Mouse (Mus musculus) neural tube, embryonic 10.5 days (tissue): Measurements from ENCODE around the gene Mgll.

Experiments used
- DNase-seq: peaks from one replicate; pipeline ENCODE4 v3.0.0-alpha.2; 2017; ENCODE audit warnings: low spot score; ENCODE audit errors: extremely low spot score

Mgll gene

GRCm38 (mm10) chr6:88828206-88829009 lies 104.2 kb downstream of the Mgll start:
- no peak for DNase-seq

- no peak for DNase-seq
Measured at GRCm38 (mm10) chr6:88829579-88829978, 105.4 kb downstream of the Mgll start.

GRCm38 (mm10) chr6:88830112-88830702 lies 106.0 kb downstream of the Mgll start:
- no peak for DNase-seq

GRCm38 (mm10) chr6:88831456-88831855 lies 107.2 kb downstream of the Mgll start:
- peak; percentile 68 for DNase-seq

- no peak for DNase-seq
Measured at GRCm38 (mm10) chr6:88832663-88833062, 108.5 kb downstream of the Mgll start.

- no peak for DNase-seq
Measured at GRCm38 (mm10) chr6:88833340-88834140, 109.3 kb downstream of the Mgll start.

- DNase-seq: no peak
Measured at GRCm38 (mm10) chr6:88835047-88835446, 110.8 kb downstream of the Mgll start.

GRCm38 (mm10) chr6:88836178-88836819 lies 112.1 kb downstream of the Mgll start:
- no peak for DNase-seq

GRCm38 (mm10) chr6:88837999-88838398 lies 113.8 kb downstream of the Mgll start:
- DNase-seq: no peak

GRCm38 (mm10) chr6:88838613-88839012 lies 114.4 kb downstream of the Mgll start:
- no peak for DNase-seq

- DNase-seq: no peak
Measured at GRCm38 (mm10) chr6:88839135-88839970, 115.1 kb downstream of the Mgll start.

- DNase-seq: no peak
Measured at GRCm38 (mm10) chr6:88840211-88840610, 116.0 kb downstream of the Mgll start.

- no peak for DNase-seq
Measured at GRCm38 (mm10) chr6:88840791-88841513, 116.7 kb downstream of the Mgll start.

GRCm38 (mm10) chr6:88841514-88841780 lies 117.2 kb downstream of the Mgll start:
- no peak for DNase-seq

GRCm38 (mm10) chr6:88841781-88842689 lies 117.8 kb downstream of the Mgll start, which contains the start of gene Abtb1:
TSS of gene Abtb1 (minus strand) at chr6:88841984.
- peak; percentile 98 for DNase-seq

- no peak for DNase-seq
Measured at GRCm38 (mm10) chr6:88842731-88843151, 118.5 kb downstream of the Mgll start.

GRCm38 (mm10) chr6:88843241-88843640 lies 119.0 kb downstream of the Mgll start:
- DNase-seq: no peak

GRCm38 (mm10) chr6:88843781-88844725 lies 119.8 kb downstream of the Mgll start:
- DNase-seq: no peak
